Mouse (Mus musculus): ENCODE measurements around the gene Apoh. TPM values are rescaled to one million over a fixed set of nuclear protein-coding genes. Genes with fewer than 3 reads are reported as not detected.

Apoh gene
- total RNA-seq, 2 experiments from 2014 or later, result 0.22 TPM; not detected in 1

DNA sequence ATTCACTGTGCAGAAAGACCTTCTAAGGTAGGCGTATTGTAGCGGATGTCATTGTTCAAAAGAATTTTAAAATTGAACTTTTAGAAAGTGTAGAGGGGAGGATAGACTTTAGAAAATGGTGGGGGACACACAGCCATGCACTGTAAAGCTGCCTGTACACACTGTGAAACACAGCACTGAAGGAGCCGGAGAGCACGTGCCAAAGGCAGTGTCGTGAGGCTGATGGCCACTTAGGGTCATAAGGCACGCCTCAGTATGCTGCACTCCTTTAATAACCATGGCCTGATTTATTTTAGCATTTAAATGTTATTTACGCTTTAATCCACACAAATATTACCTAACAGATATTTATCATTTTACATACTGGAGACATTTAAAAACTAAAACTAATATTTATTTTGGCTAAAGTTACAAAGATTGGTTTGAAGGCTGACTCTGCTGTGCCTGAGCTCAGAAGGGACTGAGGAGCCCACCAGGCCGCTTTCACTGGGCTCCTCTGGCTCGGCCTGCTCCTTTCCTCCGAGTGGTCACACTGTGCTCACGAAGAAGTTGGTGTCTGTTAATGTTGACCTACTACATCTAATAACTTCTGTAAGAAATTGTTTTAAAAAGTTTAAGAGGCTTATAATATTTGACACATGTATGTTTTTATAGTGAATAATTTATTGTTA is 100.9 kb downstream of the Apoh start:
- intact Hi-C loops (cut with DNase I), result no loop called here
- no peak for DNase-seq

DNA sequence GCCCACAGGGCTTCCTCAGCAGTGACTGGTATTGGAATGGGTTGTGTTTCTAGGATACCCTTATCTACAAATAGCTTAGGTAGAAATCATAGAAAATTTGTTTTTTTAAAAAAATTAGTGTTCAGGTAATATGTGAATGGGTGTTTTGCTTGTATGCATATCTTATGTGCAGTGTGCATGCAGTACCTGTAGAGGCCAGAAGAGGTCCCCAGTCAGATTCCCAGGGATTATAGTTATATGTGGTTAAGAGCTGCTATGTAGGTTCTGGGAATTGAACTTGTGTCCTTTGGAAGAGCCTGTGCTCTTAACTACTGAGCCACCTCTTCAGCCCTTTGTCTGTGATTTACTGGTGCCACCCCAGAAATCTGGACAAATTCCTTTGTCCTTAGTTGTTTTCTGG is 104.0 kb downstream of the Apoh start:
- peak in 1 of 2 experiments; percentile 12 for DNase-seq
- intact Hi-C loops (cut with DNase I), result loop anchor here (5.0 kb wide), 1 partner anchor 475 kb away; the partner anchor contains the start of gene Axin2

DNA sequence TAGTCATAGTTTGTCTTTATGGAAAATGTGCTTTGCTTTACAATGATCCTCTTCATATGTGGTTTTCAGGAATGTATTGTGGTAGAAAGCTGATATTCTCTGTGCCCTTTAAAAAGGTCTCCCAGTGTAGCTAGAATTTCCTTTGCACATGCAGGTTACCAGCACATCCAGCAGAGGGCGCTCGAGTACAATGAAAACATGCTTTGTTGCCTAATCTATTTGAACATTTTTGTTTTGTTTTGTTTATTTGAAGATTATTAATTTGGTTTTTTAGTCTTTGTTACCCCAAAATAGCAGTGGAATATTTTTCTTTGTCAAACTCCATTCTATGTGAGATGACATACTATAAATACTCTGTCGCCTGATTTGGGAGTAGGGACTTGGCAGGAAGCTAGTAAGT is 106.7 kb downstream of the Apoh start:
- intact Hi-C loops (cut with DNase I), result loop anchor here (2.0 to 5.0 kb wide), 4 partner anchors 472 to 743 kb away; partner anchors contain the start of gene Axin2
- peak; percentile 69 to 85 for DNase-seq

DNA sequence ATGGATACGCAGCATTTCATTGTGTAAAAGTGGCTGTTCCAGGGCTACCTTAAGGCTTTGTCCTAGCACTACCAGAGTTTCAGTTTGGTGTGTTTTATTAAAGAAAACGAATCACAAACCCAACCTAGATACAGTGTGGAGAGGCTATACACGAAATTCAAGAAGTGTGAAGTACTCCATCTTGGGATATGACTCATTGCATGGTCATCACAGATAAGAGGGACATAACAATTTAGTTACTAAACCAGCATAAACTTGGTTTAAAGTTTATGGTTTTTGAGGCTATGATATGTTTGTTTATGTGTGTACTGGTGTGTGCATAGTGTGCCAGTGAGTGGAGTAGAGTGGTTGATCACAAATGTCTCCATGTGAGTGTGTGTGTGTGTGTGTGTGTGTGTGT is 116.4 kb downstream of the Apoh start:
- no peak for DNase-seq
- intact Hi-C loops (cut with DNase I), result no loop called here

Other genes starting within 250 kb of the Apoh start
- gene Prkca, start 574 bp downstream of the Apoh start, total RNA-seq (2021), result 10 to 100 TPM; 44.8 to 52.4 TPM
- 10 to 100 TPM; 10.8 to 11.8 TPM for gene Cep112, start 81.8 kb downstream of the Apoh start, total RNA-seq (2021)

Data from heart, postnatal 10 days (tissue).